Mouse (Mus musculus): ENCODE results near the gene Tcl1. TPM values are rescaled to one million over a fixed set of nuclear protein-coding genes. Genes with fewer than 3 reads are reported as not detected.

Gene Tcl1
- polyA plus RNA-seq (2021; fragmentation: Nextera tagmentation) = not detected in 2 replicates
- long read RNA-seq, experiment 1 = 0 reads
- long read RNA-seq, experiment 2 = 0 reads

GRCm38 (mm10) chr12:105222601-105223319, at the start of gene Tcl1:
Gene Tcl1, minus strand, starts transcription at chr12:105222793.

GRCm38 (mm10) chr12:105201657-105202056, 20.9 kb downstream of the Tcl1 start, which contains the start of gene Tcl1b4:
Gene Tcl1b4, plus strand, starts transcription at chr12:105201957.

GRCm38 (mm10) chr12:105190743-105191142, 31.9 kb downstream of the Tcl1 start, which contains the start of gene Tcl1b3:
Gene Tcl1b3, plus strand, starts transcription at chr12:105191043.

GRCm38 (mm10) chr12:105176044-105176443, 46.5 kb downstream of the Tcl1 start, which contains the start of gene Tcl1b5:
Gene Tcl1b5, plus strand, starts transcription at chr12:105176344.

Other genes with a start within 250 kb of the Tcl1 start
- gene Syne3, start 213.0 kb downstream of the Tcl1 start, polyA plus RNA-seq (2021; fragmentation: Nextera tagmentation) = 0.39 and 0.41 TPM in 2 replicates
- 37.0 and 37.4 TPM in 2 replicates for gene Glrx5, start 190.1 kb downstream of the Tcl1 start, polyA plus RNA-seq (2021; fragmentation: Nextera tagmentation)
- gene Tcl1b2, start 76.8 kb downstream of the Tcl1 start, polyA plus RNA-seq (2021; fragmentation: Nextera tagmentation) = not detected in 2 replicates
- not detected in 2 replicates for gene Tcl1b1, start 63.1 kb downstream of the Tcl1 start, polyA plus RNA-seq (2021; fragmentation: Nextera tagmentation)
- gene Tcl1b5, start 46.4 kb downstream of the Tcl1 start, polyA plus RNA-seq (2021; fragmentation: Nextera tagmentation) = not detected in 2 replicates
- not detected in 2 replicates for gene Tcl1b3, start 31.8 kb downstream of the Tcl1 start, polyA plus RNA-seq (2021; fragmentation: Nextera tagmentation)
- gene Tcl1b4, start 20.8 kb downstream of the Tcl1 start, polyA plus RNA-seq (2021; fragmentation: Nextera tagmentation) = not detected in 2 replicates
- 6.2 and 7.1 TPM in 2 replicates for gene Tunar, start 111.1 kb upstream of the Tcl1 start, polyA plus RNA-seq (2021; fragmentation: Nextera tagmentation)
- gene D430019H16Rik, start 231.1 kb upstream of the Tcl1 start, polyA plus RNA-seq (2021; fragmentation: Nextera tagmentation) = 11.7 and 13.1 TPM in 2 replicates

All from layer of hippocampus, adult 6 months (tissue).